Mouse (Mus musculus) 3T3-L1 (cell line): ENCODE results near the gene Ergic3.
A peak's percentile ranks its signal among the peaks of the same experiment; 100 is the strongest.

Experiments used
- DNase-seq: peaks from one replicate; pipeline ENCODE4 v3.0.0-alpha.2; 2015; ENCODE audit warnings: low read depth, low spot score

Gene Ergic3

GRCm38 (mm10) chr2:156065099-156066041 is 57.5 kb downstream of the Ergic3 start, which contains the start of gene Spag4:
Spag4 (plus strand) TSS chr2:156065175.
- peak; percentile 77 for DNase-seq

- DNase-seq, result no peak
Measured at GRCm38 (mm10) chr2:156066126-156066525, 58.3 kb downstream of the Ergic3 start.
